Mouse (Mus musculus): ENCODE measurements at regions not wholly inside any gene's neighbourhood (a gene's known extent, or its start where the extent isn't known, plus 50 kb on each side); places are given as distances from the start of the nearest gene placed in this dataset.

- DNase-seq = no peak
Observed at GRCm38 (mm10) chr3:21524426-21524937, 552.0 kb upstream of the Tbl1xr1 start.

DNA sequence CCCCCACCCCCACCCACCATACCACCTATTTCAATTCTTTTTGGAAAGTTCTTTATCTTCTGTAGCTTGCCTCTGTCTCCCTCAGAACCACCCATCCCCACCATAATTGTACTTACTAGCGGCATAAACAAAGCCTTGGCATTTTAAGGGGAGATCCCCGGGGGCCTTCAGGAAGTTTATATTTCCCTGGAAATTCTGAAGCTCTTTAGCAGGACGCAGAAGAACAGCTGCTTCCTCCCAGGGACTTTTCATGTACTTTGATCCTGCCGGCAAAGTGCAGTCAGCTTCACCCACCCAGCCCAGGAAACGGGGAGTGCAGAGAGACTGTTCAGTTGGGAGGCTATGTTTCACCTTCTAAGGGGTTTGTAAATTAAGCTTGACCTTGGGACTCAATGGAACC is 545.6 kb upstream of the Tbl1xr1 start:
- peak; percentile 53 for DNase-seq

DNA sequence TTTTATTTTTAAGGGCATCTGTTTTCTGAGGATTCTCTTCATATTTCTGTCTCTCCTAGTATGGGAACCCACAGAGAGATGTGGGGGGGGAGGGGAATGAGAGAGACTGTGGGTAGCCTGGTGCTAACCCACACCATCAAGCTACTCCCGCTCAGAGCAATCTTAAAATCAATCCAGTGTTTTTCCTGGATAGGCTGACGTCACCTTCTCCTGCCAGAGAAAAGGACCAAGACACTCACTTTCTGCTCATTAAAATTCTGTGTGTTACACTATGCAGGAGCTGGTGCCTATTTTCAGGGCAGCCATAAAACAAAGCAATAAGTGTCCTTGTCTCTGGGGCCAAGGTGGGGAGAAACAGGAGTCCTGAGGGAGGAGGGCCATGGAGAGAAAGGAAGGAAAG is 537.3 kb upstream of the Tbl1xr1 start:
- DNase-seq = no peak

DNA sequence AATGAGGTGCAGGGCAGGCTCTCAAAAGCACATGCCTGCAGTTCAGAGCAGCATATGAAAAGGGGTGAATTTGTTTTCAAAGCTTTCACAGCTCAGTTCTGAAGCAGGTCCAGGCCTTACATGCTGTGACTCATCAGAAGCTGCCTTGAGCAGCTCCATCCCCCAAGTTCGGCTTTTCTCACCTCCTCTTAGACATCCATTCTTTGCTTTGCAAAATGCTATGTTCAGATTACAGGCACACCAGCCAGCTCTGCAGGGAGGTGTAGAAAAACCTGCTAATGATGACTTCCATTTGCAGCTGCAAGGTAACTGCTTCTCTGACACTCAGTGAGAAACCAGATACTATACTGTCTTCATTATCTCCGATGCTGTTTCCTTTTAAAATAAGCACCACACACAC is 532.0 kb upstream of the Tbl1xr1 start:
- no peak for DNase-seq

- no peak for DNase-seq
Observed at GRCm38 (mm10) chr3:21545156-21545893, 531.1 kb upstream of the Tbl1xr1 start.

- DNase-seq = no peak
Observed at GRCm38 (mm10) chr3:21546411-21546810, 530.0 kb upstream of the Tbl1xr1 start.

GRCm38 (mm10) chr3:21549671-21550070 is 526.8 kb upstream of the Tbl1xr1 start:
- DNase-seq = no peak

DNA sequence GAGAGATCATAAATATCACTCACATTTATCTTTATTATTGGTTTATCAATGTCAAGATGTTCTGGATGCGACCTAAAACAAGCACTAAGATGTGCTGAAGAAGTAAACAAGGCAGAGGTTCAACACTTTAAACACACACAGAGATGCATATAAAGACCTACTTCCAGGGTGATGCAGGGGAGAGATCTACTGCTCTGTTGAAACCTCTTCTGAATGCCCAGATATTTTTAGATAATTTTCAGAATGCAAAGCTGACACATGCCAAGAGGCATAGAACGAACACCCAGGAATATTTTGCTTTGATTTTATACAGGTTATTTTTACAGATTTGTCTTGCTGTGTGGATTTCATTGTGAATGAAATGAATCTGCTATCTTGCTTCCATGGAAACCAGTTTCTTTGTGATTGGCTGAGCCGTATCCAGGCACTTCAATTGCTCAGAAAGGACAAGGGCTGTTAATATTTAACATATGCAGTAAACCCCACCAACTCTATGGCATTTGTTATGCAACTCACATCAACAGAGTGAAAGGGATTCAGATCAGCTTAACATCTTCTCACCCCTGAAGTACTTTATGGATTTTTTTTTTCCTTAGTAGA is 523.2 kb upstream of the Tbl1xr1 start:
- DNase-seq = peak; percentile 26

DNA sequence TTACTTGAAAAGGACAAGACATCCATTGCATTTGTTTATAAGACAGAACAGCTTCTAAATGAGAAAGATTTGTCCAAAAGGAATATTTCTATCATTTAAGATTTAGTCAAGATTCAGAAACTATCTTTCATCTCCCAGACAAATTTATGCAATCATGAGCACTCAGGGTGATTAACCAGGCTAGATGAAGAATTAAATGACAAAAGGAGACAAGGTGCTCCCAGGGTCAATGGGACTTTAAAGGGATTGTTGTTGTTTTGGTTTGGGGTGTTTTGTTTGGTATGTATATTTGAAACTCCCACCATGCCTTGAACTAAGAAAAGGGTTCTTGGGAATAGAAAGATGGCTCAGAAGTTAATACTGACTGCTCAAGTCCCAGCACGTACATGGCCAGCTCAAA is 522.6 kb upstream of the Tbl1xr1 start:
- no peak for DNase-seq

GRCm38 (mm10) chr3:21557963-21558441 is 518.5 kb upstream of the Tbl1xr1 start:
- DNase-seq = peak; percentile 80

GRCm38 (mm10) chr3:21562771-21563312 is 513.6 kb upstream of the Tbl1xr1 start:
- DNase-seq = no peak

GRCm38 (mm10) chr3:21563454-21563853 is 513.0 kb upstream of the Tbl1xr1 start:
- peak; percentile 83 for DNase-seq

- DNase-seq = peak; percentile 60
Observed at GRCm38 (mm10) chr3:21564211-21564781, 512.2 kb upstream of the Tbl1xr1 start.

DNA sequence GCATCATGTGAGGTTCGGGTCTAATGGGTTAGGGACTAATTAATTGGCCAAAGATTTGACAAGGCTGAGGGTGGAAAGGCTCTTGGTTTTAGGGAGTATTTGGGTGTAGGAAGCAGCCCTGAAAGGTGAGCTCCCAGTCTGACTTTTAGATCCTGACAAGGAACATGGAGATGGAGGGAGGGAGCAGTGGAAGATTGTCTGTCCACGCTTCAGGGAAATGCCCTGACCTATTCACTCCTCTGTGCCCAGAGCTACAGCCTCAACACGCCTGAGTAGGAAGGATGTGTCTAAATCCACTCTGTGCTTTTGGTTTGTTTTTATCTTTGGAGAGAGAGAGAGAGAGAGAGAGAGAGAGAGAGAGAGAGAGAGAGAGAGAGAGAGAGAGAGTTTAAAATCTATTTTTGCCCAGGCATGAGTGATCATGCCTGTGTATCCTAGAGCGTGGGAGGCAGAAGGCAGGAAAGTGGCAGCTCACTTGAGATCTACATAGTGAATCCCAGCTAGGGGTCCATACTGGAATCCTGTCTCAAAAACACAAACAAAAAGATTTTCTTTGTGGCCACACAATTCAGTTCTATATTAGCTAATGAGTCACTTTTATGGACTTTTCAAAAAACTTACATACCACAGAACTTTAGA is 511.5 kb upstream of the Tbl1xr1 start:
- no peak for DNase-seq

DNA sequence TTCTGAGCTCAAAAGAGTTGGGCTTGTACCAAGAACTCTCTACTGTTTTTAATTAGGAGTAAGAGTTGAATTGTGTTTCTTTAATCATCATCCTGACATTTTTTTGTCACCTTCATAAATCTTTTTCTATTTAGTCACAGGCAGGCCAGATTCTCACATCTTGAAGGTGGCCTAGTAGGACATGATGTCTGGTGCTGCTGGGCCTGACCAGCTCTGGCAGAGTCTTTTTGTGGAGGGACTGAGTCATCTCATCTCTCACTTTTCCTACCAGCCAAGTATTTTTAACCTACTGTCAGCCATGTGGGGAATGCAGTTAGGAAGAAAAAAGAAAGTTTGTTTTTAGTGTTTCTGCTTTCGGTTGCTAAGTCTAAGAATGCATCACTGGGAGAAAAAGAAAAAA is 506.7 kb upstream of the Tbl1xr1 start:
- DNase-seq = no peak

GRCm38 (mm10) chr3:21578635-21579034 is 497.8 kb upstream of the Tbl1xr1 start:
- no peak for DNase-seq

DNA sequence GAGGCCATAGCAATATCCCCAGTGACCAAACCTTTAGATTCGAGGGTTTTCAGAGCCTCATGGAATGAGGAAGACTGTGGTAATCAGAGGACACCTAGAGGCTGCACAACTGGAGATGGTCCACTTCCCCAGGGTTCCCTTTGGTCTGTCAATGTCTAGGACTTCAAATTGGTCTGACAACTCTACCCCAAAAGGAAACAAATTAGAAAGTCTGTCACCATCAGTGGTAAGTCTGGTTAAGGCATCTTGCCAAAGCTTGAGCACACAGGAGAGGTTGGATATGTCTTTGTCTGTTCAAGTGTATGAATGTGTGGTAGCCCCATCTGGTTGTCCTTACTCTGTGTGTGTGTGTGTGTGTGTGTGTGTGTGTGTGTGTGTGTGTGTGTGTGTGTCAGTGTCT is 494.3 kb upstream of the Tbl1xr1 start:
- no peak for DNase-seq

- no peak for DNase-seq
Observed at GRCm38 (mm10) chr3:21585767-21586166, 490.7 kb upstream of the Tbl1xr1 start.

DNA sequence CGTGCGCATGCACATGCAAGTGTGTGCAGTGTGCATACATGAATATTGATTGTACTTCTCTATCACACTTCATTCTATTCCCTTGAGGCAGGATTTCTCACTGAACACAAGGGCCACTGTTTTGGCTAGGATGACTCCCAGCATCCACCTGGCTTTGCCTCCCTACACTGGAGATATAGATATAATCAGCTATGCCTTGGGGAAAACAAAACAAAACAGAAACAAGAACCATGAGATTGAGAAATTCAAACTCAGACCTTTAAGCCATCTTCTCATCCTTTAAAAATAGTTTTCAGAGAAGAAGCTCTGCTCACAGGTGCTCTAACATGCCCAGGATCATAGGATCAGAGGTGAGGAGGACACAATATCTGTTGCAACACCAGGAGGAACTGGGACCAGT is 469.6 kb upstream of the Tbl1xr1 start:
- DNase-seq = no peak

- no peak for DNase-seq
Observed at GRCm38 (mm10) chr3:21610231-21610630, 466.2 kb upstream of the Tbl1xr1 start.

GRCm38 (mm10) chr3:21621745-21622144 is 454.7 kb upstream of the Tbl1xr1 start:
- no peak for DNase-seq

DNA sequence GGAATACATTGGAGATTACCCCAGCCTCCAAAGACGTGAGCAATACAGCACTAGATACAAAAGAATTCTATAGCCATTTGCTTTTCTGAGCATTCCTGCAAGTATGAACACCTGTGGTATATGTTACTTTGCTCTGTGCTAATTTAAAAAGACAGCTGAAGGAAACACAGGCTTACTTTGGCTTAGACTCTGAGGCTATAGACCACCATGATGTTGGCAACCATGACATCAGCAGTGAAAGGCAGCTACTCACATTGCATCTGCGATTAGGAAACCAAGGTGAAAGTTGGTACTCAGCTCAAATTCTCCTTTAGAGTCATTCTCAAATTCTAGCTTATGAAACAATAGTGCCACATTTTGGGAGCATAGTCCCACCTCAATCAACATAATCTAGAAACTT is 451.4 kb upstream of the Tbl1xr1 start:
- no peak for DNase-seq

DNA sequence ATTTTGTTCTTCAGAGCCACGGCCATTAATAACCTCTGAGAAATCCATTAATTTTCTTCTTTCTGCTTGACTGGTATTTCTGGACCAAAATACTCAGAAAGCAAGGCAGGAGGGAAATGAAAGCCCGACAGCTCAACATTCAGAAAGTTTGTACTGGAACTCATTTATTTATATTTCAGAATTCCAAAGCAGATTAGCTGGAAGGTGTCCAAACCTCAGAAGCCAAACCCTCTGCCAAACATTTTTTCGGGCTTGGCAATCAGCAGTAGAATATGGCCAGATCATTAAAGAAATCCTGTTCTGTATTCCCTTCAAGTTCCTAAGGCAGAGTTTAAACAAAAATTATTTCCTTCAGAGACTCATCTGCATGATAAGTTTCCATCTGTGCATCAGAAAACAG is 450.4 kb upstream of the Tbl1xr1 start:
- peak; percentile 65 for DNase-seq
